Mouse (Mus musculus): ENCODE measurements at regions not wholly inside any gene's neighbourhood (a gene's known extent, or its start where the extent isn't known, plus 50 kb on each side); places are given as distances from the start of the nearest gene placed in this dataset.

DNA sequence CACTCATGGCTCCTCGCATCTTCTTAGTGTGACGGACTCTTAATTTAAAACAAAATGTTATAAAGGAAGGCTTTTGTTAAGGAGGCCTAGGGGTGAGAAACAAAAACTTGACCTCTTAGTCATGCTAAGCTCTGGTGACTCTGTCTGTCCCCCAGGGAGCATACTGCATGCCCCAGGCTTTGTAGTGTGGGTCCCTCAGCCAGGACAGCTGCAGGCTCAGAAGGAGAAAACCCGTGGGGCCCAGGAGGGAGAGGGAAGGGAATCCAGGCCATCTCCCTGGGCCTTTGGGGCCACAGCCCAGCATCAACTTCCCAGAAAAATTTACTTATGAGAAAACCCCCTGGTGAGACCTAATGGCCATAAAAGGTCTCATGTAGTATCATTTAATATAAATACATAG is 451.8 kb upstream of the Gulo start:
- WGBS: 70% methylated on average over 3 of the region's 3 CpGs
- Histone ChIP-seq H3K9me3 (replicated peaks; ENCODE audit: control insufficient read depth, low read length) (0 out of 2 replicates have a peak, but pooled peaks cover 4% of the 10 kb centered on the region), H3K4me2 (ENCODE audit: low read depth, low read length) (no peak overlapping the region), H3K4me1 (ENCODE audit: control insufficient read depth, insufficient read depth) (no peaks in the 10 kb centered on the region), H3K27ac (ENCODE audit: low read depth) (no peak overlapping the region), H3K36me3 (replicated peaks; ENCODE audit: control insufficient read depth, insufficient read depth, low read length) (no peaks in the 10 kb centered on the region), H3K27me3 (ENCODE audit: control insufficient read depth, insufficient read depth, low read length) (no peaks in the 10 kb centered on the region), H3K4me3 (ENCODE audit: low read depth, low read length) (no peak overlapping the region), H3K9ac (replicated peaks; ENCODE audit: low read depth, low read length) (no peak overlapping the region)
- DNase-seq (ENCODE audit: low spot score) (no peak), ATAC-seq (ENCODE audit: insufficient read depth, low read depth) (no peak)
- TF ChIP-seq EP300 (IDR thresholded peaks at IDR 0.05; ENCODE audit: low read depth): no peak
- no peak for TF ChIP-seq CTCF (IDR thresholded peaks at IDR 0.05; ENCODE audit: low read depth)

DNA sequence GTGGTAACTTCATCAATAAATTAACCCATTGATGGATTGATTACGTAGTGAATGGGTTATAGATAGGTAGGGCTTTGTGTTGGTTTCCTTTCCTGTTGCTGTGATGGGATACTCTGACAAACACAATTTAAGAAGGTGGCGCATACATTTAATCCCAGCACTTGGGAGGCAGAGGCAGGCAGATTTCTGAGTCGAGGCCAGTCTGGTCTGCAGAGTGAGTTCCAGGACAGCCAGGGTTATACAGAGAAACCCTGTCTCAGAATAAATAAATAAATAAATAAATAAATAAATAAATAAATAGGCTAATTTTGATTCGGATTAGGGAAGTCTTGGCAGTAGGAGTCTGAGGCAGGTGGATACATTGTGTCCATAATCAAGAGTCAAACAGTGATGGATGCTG is 449.7 kb upstream of the Gulo start:
- Histone ChIP-seq H3K9ac (replicated peaks; ENCODE audit: low read depth, low read length) (no peak overlapping the region), H3K9me3 (replicated peaks; ENCODE audit: control insufficient read depth, low read length) (0 out of 2 replicates have a peak, but pooled peaks cover 4% of the 10 kb centered on the region), H3K4me3 (ENCODE audit: low read depth, low read length) (no peak overlapping the region), H3K36me3 (replicated peaks; ENCODE audit: control insufficient read depth, insufficient read depth, low read length) (no peaks in the 10 kb centered on the region), H3K27me3 (ENCODE audit: control insufficient read depth, insufficient read depth, low read length) (no peaks in the 10 kb centered on the region), H3K4me1 (ENCODE audit: control insufficient read depth, insufficient read depth) (no peaks in the 10 kb centered on the region), H3K4me2 (ENCODE audit: low read depth, low read length) (no peak overlapping the region), H3K27ac (ENCODE audit: low read depth) (no peak overlapping the region)
- WGBS: 88% methylated on average over 4 of the region's 4 CpGs
- DNase-seq (ENCODE audit: low spot score) (no peak), ATAC-seq (ENCODE audit: insufficient read depth, low read depth) (no peak)
- TF ChIP-seq EP300 (IDR thresholded peaks at IDR 0.05; ENCODE audit: low read depth): no peak
- no peak for TF ChIP-seq CTCF (IDR thresholded peaks at IDR 0.05; ENCODE audit: low read depth)

DNA sequence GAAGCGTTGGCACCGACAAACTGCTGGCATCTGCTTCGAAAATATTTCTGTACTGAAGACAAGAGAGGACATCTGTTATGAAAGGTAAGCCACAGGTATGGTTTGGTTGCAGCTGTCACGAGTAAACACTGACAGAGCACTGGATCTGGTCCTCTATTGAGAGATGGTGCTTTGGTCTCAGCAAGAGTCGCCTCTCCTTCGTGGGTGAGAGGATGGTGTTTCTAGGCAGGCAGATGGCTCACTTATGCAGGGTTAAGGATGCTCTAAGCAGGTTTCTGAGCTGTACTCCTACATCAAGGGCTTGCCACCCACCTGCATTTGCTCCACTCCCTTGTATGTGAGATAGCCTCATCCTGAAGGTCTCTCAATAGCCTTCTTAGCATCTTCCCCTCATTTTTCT is 448.3 kb upstream of the Gulo start:
- WGBS: 74% methylated on average over 6 of the region's 6 CpGs
- ATAC-seq (ENCODE audit: insufficient read depth, low read depth) (no peak), DNase-seq (ENCODE audit: low spot score) (no peak)
- H3K36me3 ChIP-seq (replicated peaks; ENCODE audit: control insufficient read depth, insufficient read depth, low read length): no peaks in the 10 kb centered on the region
- H3K27ac ChIP-seq (ENCODE audit: low read depth): no peak overlapping the region
- H3K27me3 ChIP-seq (ENCODE audit: control insufficient read depth, insufficient read depth, low read length): no peaks in the 10 kb centered on the region
- H3K4me2 ChIP-seq (ENCODE audit: low read depth, low read length): no peak overlapping the region
- TF ChIP-seq EP300 (IDR thresholded peaks at IDR 0.05; ENCODE audit: low read depth): no peak
- TF ChIP-seq CTCF (IDR thresholded peaks at IDR 0.05; ENCODE audit: low read depth): no peak
- peaks cover 11% of the 10 kb centered on the region; the same call in 1 of the 2 replicates for H3K9me3 ChIP-seq (replicated peaks; ENCODE audit: control insufficient read depth, low read length)
- no peak overlapping the region for H3K9ac ChIP-seq (replicated peaks; ENCODE audit: low read depth, low read length)
- no peak overlapping the region for H3K4me3 ChIP-seq (ENCODE audit: low read depth, low read length)
- no peaks in the 10 kb centered on the region for H3K4me1 ChIP-seq (ENCODE audit: control insufficient read depth, insufficient read depth)

DNA sequence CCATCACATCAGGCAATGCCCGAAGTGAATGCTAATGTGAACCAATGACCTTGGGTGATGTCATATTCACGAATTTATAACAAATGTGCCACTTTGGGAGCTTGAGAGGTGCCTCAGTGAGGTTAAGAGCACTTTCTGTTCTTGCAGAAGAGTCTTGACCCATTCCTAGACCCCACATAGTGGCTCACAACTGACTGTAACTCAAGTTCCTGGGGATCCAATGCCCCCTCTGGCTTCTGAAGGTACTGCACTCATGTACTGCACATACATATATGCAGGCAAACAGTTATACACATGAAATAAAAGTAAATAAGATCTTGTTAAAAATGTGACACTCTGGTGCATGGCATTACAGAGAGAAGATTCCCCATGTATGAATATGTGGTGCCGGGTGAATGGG is 443.8 kb upstream of the Gulo start:
- Histone ChIP-seq H3K4me2 (ENCODE audit: low read depth, low read length) (no peak overlapping the region), H3K27me3 (ENCODE audit: control insufficient read depth, insufficient read depth, low read length) (no peaks in the 10 kb centered on the region), H3K9me3 (replicated peaks; ENCODE audit: control insufficient read depth, low read length) (peaks cover 6% of the 10 kb centered on the region; the same call in 1 of the 2 replicates), H3K27ac (ENCODE audit: low read depth) (no peak overlapping the region), H3K9ac (replicated peaks; ENCODE audit: low read depth, low read length) (no peak overlapping the region), H3K4me1 (ENCODE audit: control insufficient read depth, insufficient read depth) (no peaks in the 10 kb centered on the region), H3K36me3 (replicated peaks; ENCODE audit: control insufficient read depth, insufficient read depth, low read length) (no peaks in the 10 kb centered on the region), H3K4me3 (ENCODE audit: low read depth, low read length) (no peak overlapping the region)
- TF ChIP-seq EP300 (IDR thresholded peaks at IDR 0.05; ENCODE audit: low read depth) (no peak), CTCF (IDR thresholded peaks at IDR 0.05; ENCODE audit: low read depth) (no peak)
- ATAC-seq (ENCODE audit: insufficient read depth, low read depth) (no peak), DNase-seq (ENCODE audit: low spot score) (no peak)
- WGBS: 78% methylated on average over 3 of the region's 3 CpGs

DNA sequence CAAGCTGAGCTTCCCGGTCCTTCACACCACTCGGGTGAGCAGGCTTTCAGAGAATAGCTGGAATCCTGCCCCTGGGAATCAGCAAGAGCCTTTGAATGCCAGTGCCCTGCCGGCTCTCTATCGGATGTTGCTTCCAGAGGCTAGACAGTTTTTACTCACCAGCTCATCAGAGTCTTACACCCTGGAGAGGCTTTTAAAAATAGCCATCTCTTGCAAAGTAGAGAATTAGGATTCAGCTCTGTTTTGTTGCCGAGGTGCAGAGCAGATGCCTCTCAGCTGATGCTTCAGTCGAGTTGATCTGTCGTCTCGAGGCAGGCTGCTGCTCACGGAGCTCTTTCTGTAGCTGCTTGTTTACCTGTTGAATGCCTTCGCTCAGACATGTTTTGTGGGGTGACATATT is 441.3 kb upstream of the Gulo start:
- ATAC-seq (ENCODE audit: insufficient read depth, low read depth) (no peak), DNase-seq (ENCODE audit: low spot score) (no peak)
- H3K9ac ChIP-seq (replicated peaks; ENCODE audit: low read depth, low read length): no peak overlapping the region
- no peaks in the 10 kb centered on the region for H3K36me3 ChIP-seq (replicated peaks; ENCODE audit: control insufficient read depth, insufficient read depth, low read length)
- no peaks in the 10 kb centered on the region for H3K4me1 ChIP-seq (ENCODE audit: control insufficient read depth, insufficient read depth)
- H3K9me3 ChIP-seq (replicated peaks; ENCODE audit: control insufficient read depth, low read length): peaks cover 6% of the 10 kb centered on the region; the same call in 1 of the 2 replicates
- no peak overlapping the region for H3K4me3 ChIP-seq (ENCODE audit: low read depth, low read length)
- no peak overlapping the region for H3K27ac ChIP-seq (ENCODE audit: low read depth)
- no peaks in the 10 kb centered on the region for H3K27me3 ChIP-seq (ENCODE audit: control insufficient read depth, insufficient read depth, low read length)
- H3K4me2 ChIP-seq (ENCODE audit: low read depth, low read length): no peak overlapping the region
- whole genome bisulfite sequencing: 44% methylated on average over 10 of the region's 10 CpGs
- TF ChIP-seq CTCF (IDR thresholded peaks at IDR 0.05; ENCODE audit: low read depth) (no peak), EP300 (IDR thresholded peaks at IDR 0.05; ENCODE audit: low read depth) (no peak)

DNA sequence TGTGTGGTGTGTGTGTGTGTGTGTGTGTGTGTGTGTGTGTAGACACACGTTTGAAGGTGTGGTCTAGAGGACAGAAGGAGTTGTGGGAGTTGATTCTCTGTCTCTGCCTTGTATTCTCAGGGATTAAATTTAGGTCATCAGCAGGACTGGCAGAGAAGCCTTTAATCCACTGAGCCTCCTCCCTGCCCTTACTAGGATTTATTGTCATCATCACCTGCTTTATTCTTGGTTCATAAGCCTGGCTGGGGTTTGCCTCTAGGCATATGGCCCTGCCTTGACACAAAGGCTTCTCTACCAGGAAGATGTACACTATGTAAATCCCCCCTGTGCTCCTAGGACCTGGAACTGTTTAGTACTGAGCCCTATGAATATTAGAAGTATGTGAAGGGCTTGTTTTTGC is 433.6 kb upstream of the Gulo start:
- DNase-seq (ENCODE audit: low spot score): no peak
- Histone ChIP-seq H3K4me3 (ENCODE audit: low read depth, low read length) (no peak overlapping the region), H3K9me3 (replicated peaks; ENCODE audit: control insufficient read depth, low read length) (no peaks in the 10 kb centered on the region), H3K36me3 (replicated peaks; ENCODE audit: control insufficient read depth, insufficient read depth, low read length) (no peaks in the 10 kb centered on the region), H3K27me3 (ENCODE audit: control insufficient read depth, insufficient read depth, low read length) (no peaks in the 10 kb centered on the region), H3K9ac (replicated peaks; ENCODE audit: low read depth, low read length) (no peak overlapping the region), H3K27ac (ENCODE audit: low read depth) (no peak overlapping the region), H3K4me2 (ENCODE audit: low read depth, low read length) (no peak overlapping the region), H3K4me1 (ENCODE audit: control insufficient read depth, insufficient read depth) (no peaks in the 10 kb centered on the region)
- 31% methylated on average over 1 of the region's 1 CpGs for WGBS
- no peak for TF ChIP-seq EP300 (IDR thresholded peaks at IDR 0.05; ENCODE audit: low read depth)
- TF ChIP-seq CTCF (IDR thresholded peaks at IDR 0.05; ENCODE audit: low read depth): no peak
- no peak for ATAC-seq (ENCODE audit: insufficient read depth, low read depth)

Measured in heart, postnatal 0 days (tissue).